ENCODE assay signal across 7 mouse cellular contexts in the genomic region with DNA sequence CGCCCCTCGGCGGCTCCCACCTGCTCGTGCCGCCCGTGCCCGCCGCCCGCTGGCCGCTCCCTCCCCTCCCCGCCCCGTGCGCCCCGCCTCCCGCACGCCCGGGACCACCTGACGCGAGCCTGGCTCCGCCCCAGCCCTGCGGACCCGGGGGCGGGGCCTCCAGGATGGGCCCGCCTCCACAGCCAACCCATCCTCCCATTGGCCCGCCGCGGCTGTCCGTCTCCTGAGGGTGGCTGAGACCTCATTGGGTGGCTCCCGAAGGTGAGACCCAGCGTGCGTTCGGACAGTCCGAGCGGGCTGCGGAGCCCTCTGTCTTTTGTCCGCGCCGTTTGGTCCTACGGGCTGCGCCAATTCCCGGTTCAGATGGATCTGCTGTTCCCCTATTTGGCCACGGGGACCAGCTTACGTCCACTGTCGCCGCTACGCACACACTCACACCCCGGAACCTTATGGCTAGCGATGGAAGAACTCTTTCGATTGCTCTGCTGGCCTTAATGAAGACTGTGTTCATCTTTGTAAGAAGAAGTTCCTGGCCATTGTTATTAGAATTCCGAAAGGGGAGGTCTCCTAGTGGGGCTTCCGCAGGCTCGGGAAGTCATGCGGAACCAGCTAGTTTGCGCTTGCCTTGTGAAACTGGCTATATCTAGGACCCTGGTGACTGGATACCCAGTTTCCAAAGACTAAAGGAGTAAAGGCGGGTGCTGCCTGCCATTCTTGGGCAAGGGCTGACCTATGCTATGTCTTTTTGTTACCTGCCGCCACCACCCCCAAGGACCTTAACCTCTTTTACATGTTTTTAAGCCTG. TPM values are rescaled to one million over a fixed set of nuclear protein-coding genes. Genes with fewer than 3 reads are reported as not detected.
DNase-seq lines count a peak whose midpoint lies in the region; ATAC-seq lines count a peak whose summit lies in the region.

A gene (minus strand): TSS at position 71 of the 805 bp plus-strand sequence.

- peak within 1 kb of the TSS; percentile 93 for H3K4me2 ChIP-seq in embryonic facial prominence, embryonic 14.5 days (ENCODE audit: low read depth, low read length)
- H3K4me2 ChIP-seq in limb, embryonic 12.5 days, result peak within 1 kb of the TSS; percentile 84
- peak within 1 kb of the TSS; percentile 62 for H3K4me2 ChIP-seq in midbrain, embryonic 14.5 days (ENCODE audit: low read length)

- WGBS in embryonic facial prominence, embryonic 14.5 days, result 1% methylated on average over 33 of the region's 56 CpGs
- under 1% methylated on average over 38 of the region's 56 CpGs for WGBS in limb, embryonic 12.5 days
- under 1% methylated on average over 39 of the region's 56 CpGs for WGBS in midbrain, embryonic 14.5 days

- H3K4me1 ChIP-seq in embryonic facial prominence, embryonic 14.5 days (ENCODE audit: control insufficient read depth, insufficient read depth, low read length), result no peaks in the 10 kb centered on the region
- H3K4me1 ChIP-seq in limb, embryonic 12.5 days (replicated peaks), result peaks cover 8% of the 10 kb centered on the region
- peaks cover 26% of the 10 kb centered on the region for H3K4me1 ChIP-seq in midbrain, embryonic 14.5 days (ENCODE audit: control insufficient read depth, insufficient read depth, low read length)

- peak; percentile 97 for ATAC-seq in embryonic facial prominence, embryonic 14.5 days (ENCODE audit: low read depth)
- ATAC-seq in limb, embryonic 12.5 days (ENCODE audit: insufficient number of reproducible peaks, insufficient read depth, low FRiP score, low TSS enrichment, low read depth), result peak; percentile 94
- peak; percentile 98 for ATAC-seq in midbrain, embryonic 14.5 days (ENCODE audit: low FRiP score, low TSS enrichment)

- peak; percentile 77 to 87 for DNase-seq in adrenal gland, postnatal 4 days (ENCODE audit: low spot score in 2 of 2)
- DNase-seq in embryonic facial prominence, embryonic 14.5 days (ENCODE audit: low spot score), result peak; percentile 93
- peak; percentile 87 for DNase-seq in heart, adult 8-10 months (ENCODE audit: low spot score)
- peak; percentile 94 to 96 for DNase-seq in kidney, adult 8-10 months
- peak; percentile 98 for DNase-seq in midbrain, embryonic 14.5 days
- peak; percentile 81 for DNase-seq in spleen, adult 12 weeks (ENCODE audit: low spot score)

- H3K4me3 ChIP-seq in embryonic facial prominence, embryonic 14.5 days (ENCODE audit: low read depth, low read length), result peak within 1 kb of the TSS; percentile 66
- peak within 1 kb of the TSS; percentile 64 for H3K4me3 ChIP-seq in limb, embryonic 12.5 days (replicated peaks)
- peak within 1 kb of the TSS; percentile 89 for H3K4me3 ChIP-seq in midbrain, embryonic 14.5 days (replicated peaks; ENCODE audit: low read depth, low read length)

- H3K27me3 ChIP-seq in embryonic facial prominence, embryonic 14.5 days (replicated peaks; ENCODE audit: control insufficient read depth, insufficient read depth, low read length), result peaks cover 42% of the 10 kb centered on the region
- peaks cover 77% of the 10 kb centered on the region for H3K27me3 ChIP-seq in limb, embryonic 12.5 days
- no peaks in the 10 kb centered on the region for H3K27me3 ChIP-seq in midbrain, embryonic 14.5 days (ENCODE audit: control insufficient read depth, insufficient read depth, low read length)

- H3K9me3 ChIP-seq in embryonic facial prominence, embryonic 14.5 days (ENCODE audit: control insufficient read depth, low read length), result no peaks in the 10 kb centered on the region
- no peaks in the 10 kb centered on the region for H3K9me3 ChIP-seq in limb, embryonic 12.5 days
- no peaks in the 10 kb centered on the region for H3K9me3 ChIP-seq in midbrain, embryonic 14.5 days (ENCODE audit: control insufficient read depth, low read length)

- no peaks in the 10 kb centered on the region for H3K36me3 ChIP-seq in embryonic facial prominence, embryonic 14.5 days (ENCODE audit: control insufficient read depth, insufficient read depth, low read length)
- no peaks in the 10 kb centered on the region for H3K36me3 ChIP-seq in limb, embryonic 12.5 days
- H3K36me3 ChIP-seq in midbrain, embryonic 14.5 days (ENCODE audit: control insufficient read depth, insufficient read depth, low read length), result no peaks in the 10 kb centered on the region

- H3K27ac ChIP-seq in embryonic facial prominence, embryonic 14.5 days (replicated peaks; ENCODE audit: low read depth, low read length), result no peak within 1 kb of the TSS; the same call in 1 of the 2 replicates
- no peak within 1 kb of the TSS for H3K27ac ChIP-seq in limb, embryonic 12.5 days
- H3K27ac ChIP-seq in midbrain, embryonic 14.5 days (replicated peaks; ENCODE audit: low read depth, low read length), result peak within 1 kb of the TSS; percentile 84

- peak within 1 kb of the TSS; percentile 69 for H3K9ac ChIP-seq in embryonic facial prominence, embryonic 14.5 days (ENCODE audit: low read depth, low read length)
- H3K9ac ChIP-seq in limb, embryonic 12.5 days (replicated peaks), result peak within 1 kb of the TSS; percentile 65
- peak within 1 kb of the TSS; percentile 88 for H3K9ac ChIP-seq in midbrain, embryonic 14.5 days (replicated peaks; ENCODE audit: low read length)

RNA-seq across cellular contexts. Expression of the gene that starts here (rescaled TPM):
- total RNA-seq in adrenal gland, postnatal 4 days (2021), result 1 to 10 TPM; 3.6 to 5.2 TPM
- 1.1 and 1.5 TPM in 2 replicates for polyA plus RNA-seq in embryonic facial prominence, embryonic 14.5 days (2014; fragmentation: Nextera tagmentation; extraction: Ambion mirVana)
- under 1 TPM; 0.09 to 0.26 (median 0.18) TPM for total RNA-seq in heart, adult 8-10 months (2022)
- 0.91 and 0.98 TPM in 2 replicates for polyA plus RNA-seq in limb, embryonic 12.5 days (2016; fragmentation: Nextera tagmentation; extraction: Ambion mirVana)
- polyA plus RNA-seq in midbrain, embryonic 14.5 days (2014; fragmentation: Nextera tagmentation; extraction: Ambion mirVana), result 12.4 TPM in 2 replicates

Comparison
In these comparisons a context has a peak if more than half of its experiments do, and no peak if none do; other contexts are left out.
1. Peak in DNase-seq in heart, adult 8-10 months; RNA of the gene not detected or under 1 TPM.
2. Peak in ATAC-seq, H3K4me3 ChIP-seq, H3K9ac ChIP-seq and H3K4me2 ChIP-seq in limb, embryonic 12.5 days; RNA of the gene not detected or under 1 TPM.